Mouse (Mus musculus): ENCODE data around the gene Twsg1.

- TF ChIP-seq CTCF (IDR thresholded peaks at IDR 0.05; ENCODE audit: insufficient read depth, low read length) (no peak), POLR2A (IDR thresholded peaks at IDR 0.05; ENCODE audit: borderline replicate concordance, extremely low read depth, low read depth, low read length) (no peak)
These were observed 36.9 kb downstream of the Twsg1 start for GRCm38 (mm10) chr17:65914083-65914482.

Measured in lung, adult 2 months (tissue).